Comparison of ENCODE assay signal across 9 mouse cellular contexts in genomic region chr2:30721473-30722262, GRCm38 (mm10).
DNase-seq lines count a peak whose midpoint lies in the region; ATAC-seq and TF ChIP-seq lines count a peak whose summit lies in the region.
"Had no signal": no experiment of that assay in that cellular context is flagged by ENCODE, and none has a peak within 500 bp of the region (broad histone marks: within the 10 kb centered on the region; RNA-seq: fewer than 3 reads in every experiment).

No protein-coding gene starts in this region.

- no peaks in the 10 kb centered on the region for H3K36me3 ChIP-seq in lung, embryonic 15.5 days
- no peaks in the 10 kb centered on the region for H3K36me3 ChIP-seq in forebrain, postnatal 0 days (ENCODE audit: insufficient read depth)
- H3K36me3 ChIP-seq in intestine, embryonic 16.5 days (ENCODE audit: control insufficient read depth, insufficient read depth, low read length): no peaks in the 10 kb centered on the region
- H3K36me3 ChIP-seq: liver, embryonic 15.5 days had no signal

- peak overlapping the region; percentile 99 for H3K27ac ChIP-seq in lung, embryonic 15.5 days
- peak overlapping the region; percentile 99 for H3K27ac ChIP-seq in forebrain, postnatal 0 days (ENCODE audit: low read depth, low read length)
- peak overlapping the region; percentile 100 for H3K27ac ChIP-seq in intestine, embryonic 16.5 days (ENCODE audit: low read length)
- H3K27ac ChIP-seq: liver, embryonic 15.5 days had no signal

- no peaks in the 10 kb centered on the region for H3K27me3 ChIP-seq in lung, embryonic 15.5 days
- H3K27me3 ChIP-seq in forebrain, postnatal 0 days (ENCODE audit: insufficient read depth, low read length): no peaks in the 10 kb centered on the region
- H3K27me3 ChIP-seq in intestine, embryonic 16.5 days (replicated peaks; ENCODE audit: control insufficient read depth, insufficient read depth, low read length): no peaks in the 10 kb centered on the region

- no peak overlapping the region for H3K4me3 ChIP-seq in lung, embryonic 15.5 days
- H3K4me3 ChIP-seq in forebrain, postnatal 0 days (ENCODE audit: low read depth, low read length): no peak overlapping the region
- H3K4me3 ChIP-seq in intestine, embryonic 16.5 days (ENCODE audit: low read length): no peak overlapping the region
- H3K4me3 ChIP-seq: liver, embryonic 15.5 days had no signal

- no peaks in the 10 kb centered on the region for H3K9me3 ChIP-seq in lung, embryonic 15.5 days
- no peaks in the 10 kb centered on the region for H3K9me3 ChIP-seq in forebrain, postnatal 0 days (ENCODE audit: low read length)
- H3K9me3 ChIP-seq in intestine, embryonic 16.5 days (ENCODE audit: control insufficient read depth, low read length): no peaks in the 10 kb centered on the region
- H3K9me3 ChIP-seq: liver, embryonic 15.5 days had no signal

- no peak for TF ChIP-seq CTCF in forebrain, postnatal 0 days (IDR thresholded peaks at IDR 0.05; ENCODE audit: low read depth)

- peak overlapping the region; percentile 4 for H3K9ac ChIP-seq in lung, embryonic 15.5 days
- H3K9ac ChIP-seq in forebrain, postnatal 0 days: peak overlapping the region; percentile 37
- H3K9ac ChIP-seq in intestine, embryonic 16.5 days (ENCODE audit: low read depth, low read length): peak overlapping the region; percentile 57
- H3K9ac ChIP-seq: liver, embryonic 15.5 days had no signal

- DNase-seq in lung, postnatal 36 days: no peak
- peak; percentile 61 for DNase-seq in cerebellum, adult 8-10 months
- DNase-seq in forebrain, postnatal 0 days: peak; percentile 78
- DNase-seq in mesoderm, embryonic 11.5 days (ENCODE audit: low read depth, low spot score): peak; percentile 80
- no peak for DNase-seq in spleen, adult 18-20 months
- no peak for DNase-seq in c-Kit-positive CD71-positive TER-119-positive erythroid progenitor cells, embryonic 14.5 days (ENCODE audit: low spot score)

- peaks cover 94% of the 10 kb centered on the region for H3K4me1 ChIP-seq in lung, embryonic 15.5 days
- H3K4me1 ChIP-seq in forebrain, postnatal 0 days (ENCODE audit: insufficient read depth): peaks cover 64% of the 10 kb centered on the region
- peaks cover 78% of the 10 kb centered on the region for H3K4me1 ChIP-seq in intestine, embryonic 16.5 days (ENCODE audit: control insufficient read depth, insufficient read depth, low read length)

- whole genome bisulfite sequencing in lung, embryonic 15.5 days: 18% methylated on average over 12 of the region's 12 CpGs
- 5% methylated on average over 12 of the region's 12 CpGs for WGBS in forebrain, postnatal 0 days
- WGBS in intestine, embryonic 16.5 days: 32% methylated on average over 12 of the region's 12 CpGs

- no peak overlapping the region for H3K4me2 ChIP-seq in lung, embryonic 15.5 days
- H3K4me2 ChIP-seq in forebrain, postnatal 0 days (ENCODE audit: low read depth): no peak overlapping the region
- no peak overlapping the region; the same call in 1 of the 2 replicates for H3K4me2 ChIP-seq in intestine, embryonic 16.5 days (ENCODE audit: low read depth, low read length)
- H3K4me2 ChIP-seq: liver, embryonic 15.5 days had no signal

- peak; percentile 7; the same call in 1 of the 2 replicates for ATAC-seq in lung, embryonic 15.5 days (ENCODE audit: borderline replicate concordance, extremely low read depth, low FRiP score, low TSS enrichment)
- ATAC-seq in forebrain, postnatal 0 days: peak; percentile 77
- no peak for ATAC-seq in intestine, embryonic 16.5 days

Comparison
In these comparisons a context has a peak if more than half of its experiments do, and no peak if none do; other contexts are left out.
1. H3K9ac ChIP-seq: peak in every context shown above with its lines; median percentile 57 in intestine, embryonic 16.5 days; 37 in forebrain, postnatal 0 days; 4 in lung, embryonic 15.5 days.
2. DNase-seq: peak in cerebellum, adult 8-10 months (single experiment), forebrain, postnatal 0 days (single experiment) and mesoderm, embryonic 11.5 days (single experiment); none in lung, postnatal 36 days (single experiment), spleen, adult 18-20 months (0 of 2) and c-Kit-positive CD71-positive TER-119-positive erythroid progenitor cells, embryonic 14.5 days (single experiment).
3. Peak in every context shown above with its lines, with median percentiles within 50 percentile points of each other: H3K27ac ChIP-seq.